Mouse (Mus musculus) MEL (cell line): Measurements from ENCODE around the gene Gm364.

Experiments used
- CTCF ChIP-seq, 3 experiments: IDR thresholded peaks in 2 of 3; conservative IDR thresholded peaks in 1 of 3; 2 replicates each; pipeline ENCODE4 v1.5.1; 2011 to 2012; ENCODE audit warnings: low read length in 3 of 3, low read depth in 2 of 3, mild to moderate bottlenecking in 2 of 3, improper control_type of control experiment in 1 of 3, inconsistent platforms in 1 of 3, mixed read lengths in 1 of 3, moderate library complexity in 1 of 3; ENCODE audit not compliant: control insufficient read depth in 1 of 3, insufficient read depth in 1 of 3, poor library complexity in 1 of 3, severe bottlenecking in 1 of 3
- E2F4 ChIP-seq: IDR thresholded peaks from 2 replicates; pipeline ENCODE4 v1.6.1; 2011; ENCODE audit warnings: low read depth, low read length, improper control_type of control experiment, borderline replicate concordance
- ELF1 ChIP-seq: IDR thresholded peaks from 2 replicates; pipeline ENCODE4 v1.6.1; 2014; ENCODE audit warnings: low read depth, mild to moderate bottlenecking, inconsistent platforms, low read length, improper control_type of control experiment, moderate library complexity
- EP300 ChIP-seq, 2 experiments: IDR thresholded peaks; 2 replicates each; pipeline ENCODE4 v1.6.1; 2011; ENCODE audit warnings: improper control_type of control experiment in 2 of 2, low read length in 2 of 2, low read depth in 1 of 2, mild to moderate bottlenecking in 1 of 2
- MAX ChIP-seq: IDR thresholded peaks from 2 replicates; pipeline ENCODE4 v1.6.1; 2011; ENCODE audit warnings: low read length, improper control_type of control experiment
- MXI1 ChIP-seq: IDR thresholded peaks from 2 replicates; pipeline ENCODE4 v1.6.1; 2011; ENCODE audit warnings: mild to moderate bottlenecking, low read depth, low read length, improper control_type of control experiment
- NRF1 ChIP-seq: IDR thresholded peaks from 2 replicates; pipeline ENCODE4 v1.6.1; 2014; ENCODE audit warnings: low read depth, mild to moderate bottlenecking, inconsistent platforms, low read length, improper control_type of control experiment, moderate library complexity; ENCODE audit not compliant: poor library complexity, insufficient read depth, severe bottlenecking
- POLR2A ChIP-seq, 2 experiments: IDR thresholded peaks; 2 replicates each; pipeline ENCODE4 v1.6.1; 2011 to 2012; ENCODE audit warnings: low read length in 2 of 2, mild to moderate bottlenecking in 2 of 2, control low read depth in 1 of 2, improper control_type of control experiment in 1 of 2, low read depth in 1 of 2, moderate library complexity in 1 of 2; ENCODE audit not compliant: control insufficient read depth in 1 of 2, insufficient read depth in 1 of 2, poor library complexity in 1 of 2
- POLR2AphosphoS2 ChIP-seq: IDR thresholded peaks from 2 replicates; pipeline ENCODE4 v1.6.1; 2011; ENCODE audit warnings: low read length, improper control_type of control experiment
- TBP ChIP-seq: IDR thresholded peaks from 2 replicates; pipeline ENCODE4 v1.8.0; 2011; ENCODE audit warnings: low read depth, low read length, improper control_type of control experiment
- TCF12 ChIP-seq: IDR thresholded peaks from 2 replicates; pipeline ENCODE4 v1.6.1; 2014; ENCODE audit warnings: low read depth, mild to moderate bottlenecking, inconsistent platforms, low read length, improper control_type of control experiment, moderate library complexity
- USF1 ChIP-seq: IDR thresholded peaks from 2 replicates; pipeline ENCODE4 v1.6.1; 2014; ENCODE audit warnings: low read depth, mild to moderate bottlenecking, inconsistent platforms, low read length, improper control_type of control experiment, moderate library complexity
- USF2 ChIP-seq, 2 experiments: IDR thresholded peaks; 2 replicates each; pipeline ENCODE4 v1.6.1; 2011 to 2012; ENCODE audit warnings: improper control_type of control experiment in 2 of 2, low read length in 2 of 2, borderline replicate concordance in 1 of 2, inconsistent platforms in 1 of 2, low read depth in 1 of 2, mild to moderate bottlenecking in 1 of 2; ENCODE audit not compliant: insufficient read depth in 1 of 2
- ZC3H11A ChIP-seq: IDR thresholded peaks from 2 replicates; pipeline ENCODE4 v1.6.1; 2012; ENCODE audit warnings: low read depth, mild to moderate bottlenecking, inconsistent platforms, low read length, improper control_type of control experiment

- TF ChIP-seq EP300 (IDR thresholded peaks at IDR 0.05; ENCODE audit: low read depth in 1 of 2, low read length in 2 of 2) = no peak
- no peak for TF ChIP-seq USF1
- TF ChIP-seq NRF1 = no peak
- TF ChIP-seq CTCF (IDR thresholded peaks at IDR 0.05 in 2 of 3, conservative IDR thresholded peaks at IDR 0.05 in 1 of 3; ENCODE audit: control insufficient read depth in 1 of 3, insufficient read depth in 1 of 3, low read depth in 2 of 3, low read length in 3 of 3, poor library complexity in 1 of 3, severe bottlenecking in 1 of 3) = no peak
- TF ChIP-seq POLR2A (IDR thresholded peaks at IDR 0.05; ENCODE audit: control insufficient read depth in 1 of 2, insufficient read depth in 1 of 2, low read depth in 1 of 2, low read length in 2 of 2, poor library complexity in 1 of 2) = no peak
- no peak for TF ChIP-seq MAX
- no peak for TF ChIP-seq MXI1
- TF ChIP-seq POLR2AphosphoS2 = no peak
- no peak for TF ChIP-seq TBP
- TF ChIP-seq ZC3H11A = no peak
- no peak for TF ChIP-seq TCF12
- TF ChIP-seq ELF1 = no peak
- TF ChIP-seq E2F4 = no peak
- TF ChIP-seq USF2 (IDR thresholded peaks at IDR 0.05; ENCODE audit: borderline replicate concordance in 1 of 2, insufficient read depth in 1 of 2, low read depth in 1 of 2, low read length in 2 of 2) = no peak
These were observed 36.0 kb upstream of the Gm364 start for GRCm38 (mm10) chrX:57372965-57373364.
